Mouse (Mus musculus): Measurements from ENCODE around the gene Enoph1.

- no peak for TF ChIP-seq CTCF (IDR thresholded peaks at IDR 0.05)
- no peak for TF ChIP-seq POLR2A (IDR thresholded peaks at IDR 0.05; ENCODE audit: insufficient read depth, low read depth, low read length)
Observed at GRCm38 (mm10) chr5:100000500-100000899, 39.3 kb upstream of the Enoph1 start.

Data from heart, adult 2 months (tissue).